Mouse (Mus musculus): ENCODE measurements at regions not wholly inside any gene's neighbourhood (a gene's known extent, or its start where the extent isn't known, plus 50 kb on each side); places are given as distances from the start of the nearest gene placed in this dataset.
"Not testable (repeated sequence)": the region's sequence is repeated elsewhere in the genome, so short reads cannot be mapped to it uniquely, and the experiment has no call there.

DNA sequence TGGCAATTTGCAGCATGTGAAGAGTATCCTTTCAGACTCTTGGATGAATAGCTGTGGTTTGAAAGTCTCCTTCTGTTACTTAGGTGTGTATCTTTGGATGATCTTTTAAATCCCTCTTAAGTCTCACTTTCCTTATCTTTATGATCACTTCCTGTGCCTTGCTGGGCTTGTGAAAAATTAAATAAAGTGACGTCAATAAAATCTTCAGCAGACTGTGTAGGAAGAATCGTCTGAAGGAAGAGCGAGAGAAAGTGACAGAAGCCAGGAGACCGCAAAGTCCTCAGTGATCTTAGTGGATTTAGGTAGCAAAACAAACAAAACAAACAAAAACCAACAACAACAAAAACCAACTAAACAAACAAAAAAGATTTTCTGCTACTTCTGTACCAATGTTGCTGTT, 459.6 kb upstream of the Dab2 start:
- Histone ChIP-seq H3K4me1 (ENCODE audit: control insufficient read depth, insufficient read depth, low read length) (no peaks in the 10 kb centered on the region), H3K36me3 (ENCODE audit: control insufficient read depth, insufficient read depth, low read length) (no peaks in the 10 kb centered on the region), H3K9me3 (replicated peaks; ENCODE audit: control insufficient read depth, low read length) (no peaks in the 10 kb centered on the region), H3K4me2 (ENCODE audit: low read length) (no peak overlapping the region), H3K27ac (ENCODE audit: low read depth, low read length) (no peak overlapping the region), H3K27me3 (replicated peaks; ENCODE audit: control insufficient read depth, insufficient read depth, low read length) (no peaks in the 10 kb centered on the region), H3K9ac (ENCODE audit: low read length) (no peak overlapping the region), H3K4me3 (ENCODE audit: low read depth, low read length) (no peak overlapping the region)
- DNase-seq (ENCODE audit: low spot score) (no peak), ATAC-seq (no peak)
- WGBS: 94% methylated on average over 4 of the region's 4 CpGs

DNA sequence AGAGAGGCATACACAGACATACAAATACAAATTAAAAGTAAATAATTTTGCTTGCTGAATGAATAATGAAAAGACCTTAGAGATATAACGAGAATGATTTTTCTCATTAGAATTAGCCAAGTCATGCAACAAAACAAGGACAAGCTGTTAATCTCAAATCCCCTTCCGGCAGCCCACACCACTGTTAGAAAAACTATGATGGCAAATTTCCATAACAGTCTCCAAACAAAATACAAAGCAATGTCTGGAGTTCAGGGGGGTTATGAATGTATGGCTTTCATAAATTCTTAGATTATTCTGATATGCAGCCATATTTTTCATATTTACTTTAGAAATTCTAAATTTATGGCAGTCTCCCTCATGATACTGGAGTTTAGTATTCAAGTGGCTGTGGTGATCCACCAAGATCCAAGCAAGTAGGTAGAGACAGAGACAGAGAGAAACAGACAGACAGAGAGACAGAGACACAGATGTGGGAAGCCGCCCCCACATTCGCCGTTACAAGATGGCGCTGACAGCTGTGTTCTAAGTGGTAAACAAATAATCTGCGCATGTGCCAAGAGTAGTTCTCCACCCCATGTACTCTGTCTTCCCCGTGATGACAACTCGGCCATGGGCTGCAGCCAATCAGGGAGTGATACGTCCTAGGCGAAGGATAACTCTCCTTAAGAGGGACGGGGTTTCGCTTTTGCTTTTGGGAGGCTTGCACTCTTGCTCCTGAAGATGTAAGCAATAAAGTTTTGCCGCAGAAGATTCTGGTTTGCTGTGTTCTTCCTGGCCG, 458.0 kb upstream of the Dab2 start:
- DNase-seq (ENCODE audit: low spot score); H3K9ac ChIP-seq (ENCODE audit: low read length); ATAC-seq; H3K36me3 ChIP-seq (ENCODE audit: control insufficient read depth, insufficient read depth, low read length); H3K27me3 ChIP-seq (replicated peaks; ENCODE audit: control insufficient read depth, insufficient read depth, low read length); H3K9me3 ChIP-seq (replicated peaks; ENCODE audit: control insufficient read depth, low read length); H3K27ac ChIP-seq (ENCODE audit: low read depth, low read length); H3K4me3 ChIP-seq (ENCODE audit: low read depth, low read length); H3K4me1 ChIP-seq (ENCODE audit: control insufficient read depth, insufficient read depth, low read length); H3K4me2 ChIP-seq (ENCODE audit: low read length): not testable (repeated sequence)
- 90% methylated on average over 15 of the region's 15 CpGs for WGBS

DNA sequence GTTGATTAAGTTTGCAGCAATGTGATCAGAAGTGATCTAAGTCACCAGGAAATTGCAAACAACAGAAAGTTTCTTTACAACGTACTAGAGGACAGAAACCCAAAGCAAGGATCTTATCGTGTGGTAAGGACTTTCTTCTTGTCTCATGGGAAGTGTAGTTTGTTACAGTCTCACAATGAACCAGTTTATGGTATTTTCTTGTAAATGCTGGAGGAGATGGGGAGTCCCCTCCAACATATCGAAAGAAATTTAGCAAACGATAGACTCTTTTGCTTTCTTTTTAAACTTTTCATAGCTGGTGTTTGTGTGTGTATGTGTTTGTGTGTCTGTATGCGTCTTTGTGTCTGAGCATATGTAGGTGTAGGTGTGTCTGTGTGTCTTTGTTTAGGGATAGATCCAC, 453.0 kb upstream of the Dab2 start:
- no peak overlapping the region for H3K4me2 ChIP-seq (ENCODE audit: low read length)
- H3K9me3 ChIP-seq (replicated peaks; ENCODE audit: control insufficient read depth, low read length): no peaks in the 10 kb centered on the region
- no peaks in the 10 kb centered on the region for H3K4me1 ChIP-seq (ENCODE audit: control insufficient read depth, insufficient read depth, low read length)
- 87% methylated on average over 5 of the region's 5 CpGs for WGBS
- H3K4me3 ChIP-seq (ENCODE audit: low read depth, low read length): no peak overlapping the region
- no peak for DNase-seq (ENCODE audit: low spot score)
- no peak overlapping the region for H3K27ac ChIP-seq (ENCODE audit: low read depth, low read length)
- no peak for ATAC-seq
- no peak overlapping the region for H3K9ac ChIP-seq (ENCODE audit: low read length)
- no peaks in the 10 kb centered on the region for H3K27me3 ChIP-seq (replicated peaks; ENCODE audit: control insufficient read depth, insufficient read depth, low read length)
- no peaks in the 10 kb centered on the region for H3K36me3 ChIP-seq (ENCODE audit: control insufficient read depth, insufficient read depth, low read length)

DNA sequence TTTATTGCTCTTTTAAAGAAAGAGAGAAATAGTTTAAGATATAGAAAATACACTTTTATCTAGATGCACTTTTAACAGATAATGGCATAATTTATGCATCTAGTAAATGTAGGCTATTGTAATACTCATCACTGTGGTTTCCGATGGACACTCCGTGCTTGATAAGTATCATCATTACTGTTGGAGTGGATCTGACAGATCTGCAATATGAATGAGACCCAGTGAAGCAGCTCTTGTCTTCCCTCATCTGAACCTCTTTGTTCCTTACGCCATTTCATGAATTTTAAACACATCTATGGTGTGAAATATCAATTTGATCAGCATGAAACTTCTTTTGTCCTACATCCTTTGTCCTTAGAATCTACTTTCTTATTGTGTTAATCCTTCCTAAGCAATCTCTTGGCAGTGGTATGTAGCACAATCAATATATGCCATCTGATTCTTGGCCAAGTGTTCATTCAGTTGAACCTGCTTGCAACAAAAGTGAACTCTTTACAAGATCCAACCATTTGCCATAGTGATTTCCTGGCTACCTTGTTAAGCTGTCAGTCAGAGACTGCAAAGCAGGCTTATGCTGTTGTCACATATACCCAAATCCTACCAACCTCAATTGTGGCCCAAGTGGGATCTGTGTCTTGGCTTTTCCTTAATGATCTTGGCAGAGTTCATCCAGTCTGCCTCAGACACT, 452.0 kb upstream of the Dab2 start:
- 81% methylated on average over 3 of the region's 3 CpGs for WGBS
- no peak overlapping the region for H3K4me2 ChIP-seq (ENCODE audit: low read length)
- no peak overlapping the region for H3K27ac ChIP-seq (ENCODE audit: low read depth, low read length)
- no peak overlapping the region for H3K4me3 ChIP-seq (ENCODE audit: low read depth, low read length)
- no peaks in the 10 kb centered on the region for H3K36me3 ChIP-seq (ENCODE audit: control insufficient read depth, insufficient read depth, low read length)
- no peak overlapping the region for H3K9ac ChIP-seq (ENCODE audit: low read length)
- no peak for ATAC-seq
- peak; percentile 40 for DNase-seq (ENCODE audit: low spot score)
- no peaks in the 10 kb centered on the region for H3K4me1 ChIP-seq (ENCODE audit: control insufficient read depth, insufficient read depth, low read length)
- no peaks in the 10 kb centered on the region for H3K9me3 ChIP-seq (replicated peaks; ENCODE audit: control insufficient read depth, low read length)
- H3K27me3 ChIP-seq (replicated peaks; ENCODE audit: control insufficient read depth, insufficient read depth, low read length): no peaks in the 10 kb centered on the region

DNA sequence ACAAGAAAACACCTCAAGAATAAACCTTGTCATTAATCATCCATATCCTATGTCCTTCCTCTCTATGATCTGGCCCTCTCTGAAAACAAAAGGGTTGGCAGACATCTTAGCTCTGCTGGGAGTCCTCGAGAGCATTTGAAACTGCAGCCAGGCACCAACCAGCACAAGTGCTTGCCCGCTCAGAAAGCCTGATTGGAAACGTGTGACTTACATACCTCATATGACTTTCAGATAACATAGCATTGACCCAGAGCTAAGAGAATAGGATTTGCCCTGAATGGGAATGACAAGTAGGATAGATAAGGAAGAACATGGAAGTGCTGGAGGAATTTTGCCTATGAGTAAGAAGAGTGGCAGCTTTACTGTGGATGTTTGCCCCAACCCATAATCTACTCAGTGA, 447.1 kb upstream of the Dab2 start:
- ATAC-seq (no peak), DNase-seq (ENCODE audit: low spot score) (no peak)
- H3K9me3 ChIP-seq (replicated peaks; ENCODE audit: control insufficient read depth, low read length): no peaks in the 10 kb centered on the region
- H3K27ac ChIP-seq (ENCODE audit: low read depth, low read length): no peak overlapping the region
- H3K36me3 ChIP-seq (ENCODE audit: control insufficient read depth, insufficient read depth, low read length): no peaks in the 10 kb centered on the region
- H3K4me1 ChIP-seq (ENCODE audit: control insufficient read depth, insufficient read depth, low read length): no peaks in the 10 kb centered on the region
- H3K9ac ChIP-seq (ENCODE audit: low read length): no peak overlapping the region
- H3K27me3 ChIP-seq (replicated peaks; ENCODE audit: control insufficient read depth, insufficient read depth, low read length): no peaks in the 10 kb centered on the region
- H3K4me3 ChIP-seq (ENCODE audit: low read depth, low read length): no peak overlapping the region
- no peak overlapping the region for H3K4me2 ChIP-seq (ENCODE audit: low read length)
- whole genome bisulfite sequencing: 70% methylated on average over 3 of the region's 3 CpGs

DNA sequence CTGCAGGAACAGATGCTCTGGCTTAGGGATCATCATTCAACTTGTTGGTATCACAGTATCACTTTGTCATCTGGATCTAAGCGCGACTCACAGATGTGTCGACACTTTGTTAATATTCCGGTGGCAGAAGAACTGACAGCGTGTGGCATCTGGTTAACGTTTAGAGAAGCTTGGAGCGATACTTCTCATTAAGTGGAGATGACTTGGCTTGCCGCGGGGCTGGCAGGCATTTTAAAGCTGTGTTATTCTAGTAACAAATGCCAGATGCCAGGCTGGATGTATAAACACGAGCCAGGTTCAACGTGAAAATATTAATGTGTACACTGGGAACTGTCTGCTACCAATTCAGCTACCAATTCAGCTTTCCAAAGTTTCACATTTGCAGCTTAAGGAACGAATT, 430.3 kb upstream of the Dab2 start:
- DNase-seq (ENCODE audit: low spot score) (peak; percentile 10), ATAC-seq (no peak)
- Histone ChIP-seq H3K27ac (ENCODE audit: low read depth, low read length) (no peak overlapping the region), H3K4me2 (ENCODE audit: low read length) (no peak overlapping the region), H3K4me3 (ENCODE audit: low read depth, low read length) (no peak overlapping the region), H3K4me1 (ENCODE audit: control insufficient read depth, insufficient read depth, low read length) (no peaks in the 10 kb centered on the region), H3K36me3 (ENCODE audit: control insufficient read depth, insufficient read depth, low read length) (no peaks in the 10 kb centered on the region), H3K9ac (ENCODE audit: low read length) (no peak overlapping the region), H3K9me3 (replicated peaks; ENCODE audit: control insufficient read depth, low read length) (no peaks in the 10 kb centered on the region), H3K27me3 (replicated peaks; ENCODE audit: control insufficient read depth, insufficient read depth, low read length) (no peaks in the 10 kb centered on the region)
- 85% methylated on average over 12 of the region's 12 CpGs for WGBS

DNA sequence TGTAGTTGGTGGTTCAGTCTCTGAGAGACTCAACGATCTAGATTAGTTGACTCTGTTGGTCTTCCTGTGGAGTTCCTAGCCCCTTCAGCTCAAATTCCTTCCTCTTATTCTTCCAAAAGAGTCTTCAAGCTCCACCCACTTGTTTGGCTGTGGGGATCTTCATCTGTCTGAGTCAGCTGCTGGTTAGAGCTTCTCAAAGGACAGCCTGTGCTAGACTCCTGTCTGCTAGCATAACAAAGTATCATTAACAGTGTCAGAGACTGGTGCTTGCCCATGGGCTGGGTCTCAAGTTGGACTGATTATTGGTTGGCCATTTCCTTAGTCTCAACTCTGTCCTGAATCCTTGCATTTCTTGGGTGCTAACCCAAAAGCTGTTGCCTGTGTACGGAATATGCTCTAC, 429.7 kb upstream of the Dab2 start:
- Histone ChIP-seq H3K9ac (ENCODE audit: low read length) (no peak overlapping the region), H3K4me2 (ENCODE audit: low read length) (no peak overlapping the region), H3K27ac (ENCODE audit: low read depth, low read length) (no peak overlapping the region), H3K27me3 (replicated peaks; ENCODE audit: control insufficient read depth, insufficient read depth, low read length) (no peaks in the 10 kb centered on the region), H3K9me3 (replicated peaks; ENCODE audit: control insufficient read depth, low read length) (no peaks in the 10 kb centered on the region), H3K4me3 (ENCODE audit: low read depth, low read length) (no peak overlapping the region), H3K4me1 (ENCODE audit: control insufficient read depth, insufficient read depth, low read length) (no peaks in the 10 kb centered on the region), H3K36me3 (ENCODE audit: control insufficient read depth, insufficient read depth, low read length) (no peaks in the 10 kb centered on the region)
- DNase-seq (ENCODE audit: low spot score): no peak
- ATAC-seq: no peak
- 78% methylated on average over 2 of the region's 2 CpGs for WGBS

DNA sequence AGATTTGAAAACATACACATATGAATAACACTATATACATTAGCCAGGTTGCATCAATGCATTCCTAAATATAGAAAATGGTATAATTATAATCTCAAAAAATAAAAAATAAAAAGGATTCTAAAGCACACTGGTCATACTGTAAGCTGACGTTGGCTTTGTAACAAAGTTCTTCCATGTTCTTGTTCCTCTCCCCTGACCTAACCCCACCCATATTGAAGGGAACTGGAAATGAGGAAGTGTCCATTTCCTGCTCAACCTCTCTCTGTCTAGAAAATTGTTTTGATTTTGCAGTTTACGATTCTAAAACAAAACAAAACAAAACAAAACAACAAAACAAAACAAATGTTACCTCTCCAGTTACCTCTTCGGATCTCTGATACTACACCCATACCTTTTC, 427.5 kb upstream of the Dab2 start:
- WGBS: 88% methylated on average over 3 of the region's 3 CpGs
- DNase-seq (ENCODE audit: low spot score): no peak
- H3K4me2 ChIP-seq (ENCODE audit: low read length): no peak overlapping the region

DNA sequence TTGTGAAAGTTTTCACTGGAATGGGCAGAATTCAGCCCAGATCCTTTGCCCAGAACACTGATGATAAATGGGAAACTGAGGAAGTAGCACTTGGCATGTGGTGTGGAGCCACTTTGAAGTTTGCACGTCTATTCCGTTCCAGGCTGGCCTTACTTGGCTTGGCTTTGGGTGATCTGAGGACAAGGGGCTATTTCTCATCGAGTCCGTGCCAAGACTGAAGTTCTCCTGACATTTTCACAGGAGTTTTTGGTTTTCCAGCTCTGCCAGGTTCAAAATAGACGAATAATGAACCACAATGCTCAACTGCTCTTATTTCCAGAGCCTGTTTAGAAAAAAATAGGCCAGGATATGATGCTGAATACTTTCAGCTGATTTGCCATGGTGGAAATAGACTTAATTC, 421.8 kb upstream of the Dab2 start:
- H3K4me3 ChIP-seq (ENCODE audit: low read depth, low read length): no peak overlapping the region
- no peak for DNase-seq (ENCODE audit: low spot score)
- ATAC-seq: no peak
- no peaks in the 10 kb centered on the region for H3K36me3 ChIP-seq (ENCODE audit: control insufficient read depth, insufficient read depth, low read length)
- no peak overlapping the region for H3K27ac ChIP-seq (ENCODE audit: low read depth, low read length)
- no peak overlapping the region for H3K4me2 ChIP-seq (ENCODE audit: low read length)
- WGBS: 90% methylated on average over 5 of the region's 5 CpGs
- no peak overlapping the region for H3K9ac ChIP-seq (ENCODE audit: low read length)
- no peaks in the 10 kb centered on the region for H3K4me1 ChIP-seq (ENCODE audit: control insufficient read depth, insufficient read depth, low read length)
- H3K9me3 ChIP-seq (replicated peaks; ENCODE audit: control insufficient read depth, low read length): no peaks in the 10 kb centered on the region
- H3K27me3 ChIP-seq (replicated peaks; ENCODE audit: control insufficient read depth, insufficient read depth, low read length): no peaks in the 10 kb centered on the region

More for the DNA sequence above, 427.5 kb upstream of the Dab2 start:
- no peak overlapping the region for H3K27ac ChIP-seq (ENCODE audit: low read depth, low read length)
- H3K36me3 ChIP-seq (ENCODE audit: control insufficient read depth, insufficient read depth, low read length): no peaks in the 10 kb centered on the region
- no peak overlapping the region for H3K4me3 ChIP-seq (ENCODE audit: low read depth, low read length)
- H3K9me3 ChIP-seq (replicated peaks; ENCODE audit: control insufficient read depth, low read length): no peaks in the 10 kb centered on the region
- H3K27me3 ChIP-seq (replicated peaks; ENCODE audit: control insufficient read depth, insufficient read depth, low read length): no peaks in the 10 kb centered on the region
- H3K9ac ChIP-seq (ENCODE audit: low read length): no peak overlapping the region
- no peak for ATAC-seq
- H3K4me1 ChIP-seq (ENCODE audit: control insufficient read depth, insufficient read depth, low read length): no peaks in the 10 kb centered on the region

Measured in forebrain, embryonic 14.5 days (tissue).